Mouse (Mus musculus) hindbrain, embryonic 15.5 days (tissue): ENCODE measurements around the gene Epn3. TPM values are rescaled to one million over a fixed set of nuclear protein-coding genes. Genes with fewer than 3 reads are reported as not detected.
A peak's percentile ranks its signal among the peaks of the same experiment; 100 is the strongest.

Source experiments
- ATAC-seq: fragments of 200-750 bp; cut with Nextera tagmentation; 2 replicates; pipeline ENCODE4 v1.8.0; 2017; ENCODE audit warnings: low read depth, moderate number of reproducible peaks, moderate TSS enrichment; ENCODE audit not compliant: low FRiP score
- H3K27ac ChIP-seq: fragments of 300-500 bp; sonication (generic); replicated peaks from 2 replicates; pipeline ENCODE4 v1.5.1; 2015; ENCODE audit warnings: mild to moderate bottlenecking, inconsistent platforms
- H3K27me3 ChIP-seq: fragments of 300-500 bp; sonication (generic); 2 replicates; pipeline ENCODE4 v1.6.1; 2015; ENCODE audit warnings: control low read depth, inconsistent platforms
- H3K36me3 ChIP-seq: fragments of 300-500 bp; sonication (generic); 2 replicates; pipeline ENCODE4 v1.6.1; 2015; ENCODE audit warnings: control low read depth, inconsistent platforms
- H3K4me1 ChIP-seq: fragments of 300-500 bp; sonication (generic); replicated peaks from 2 replicates; pipeline ENCODE4 v1.6.1; 2015; ENCODE audit warnings: control low read depth, inconsistent platforms
- H3K4me2 ChIP-seq: fragments of 300-500 bp; sonication (generic); 2 replicates; pipeline ENCODE4 v1.6.1; 2015; ENCODE audit warnings: moderate library complexity, mild to moderate bottlenecking, inconsistent platforms
- H3K4me3 ChIP-seq: fragments of 300-500 bp; sonication (generic); 2 replicates; pipeline ENCODE4 v1.5.1; 2015; ENCODE audit warnings: mild to moderate bottlenecking, inconsistent platforms
- H3K9ac ChIP-seq: fragments of 300-500 bp; sonication (generic); 2 replicates; pipeline ENCODE4 v1.6.1; 2015; ENCODE audit warnings: inconsistent platforms
- H3K9me3 ChIP-seq: fragments of 300-500 bp; sonication (generic); 2 replicates; pipeline ENCODE4 v1.6.1; 2016; ENCODE audit warnings: control low read depth, inconsistent platforms
- WGBS: fragments of 180-500 bp; shearing (Covaris S2); methylation state at CpG from one replicate; pipeline ENCODE4 v1.1.7; 2015; 5-methylcytosine and 5-hydroxymethylcytosine counted together
- polyA plus RNA-seq: library from polyadenylated mRNA; unstranded; fragments of >200 nt; fragmentation: Nextera tagmentation; extraction: Ambion mirVana; gene quantifications from 2 replicates; pipeline ENCODE4 v1.2.1, GENCODE M21; 2015

Epn3 gene
- polyA plus RNA-seq, 1 experiment from 2014 or later: 2.5 TPM

DNA sequence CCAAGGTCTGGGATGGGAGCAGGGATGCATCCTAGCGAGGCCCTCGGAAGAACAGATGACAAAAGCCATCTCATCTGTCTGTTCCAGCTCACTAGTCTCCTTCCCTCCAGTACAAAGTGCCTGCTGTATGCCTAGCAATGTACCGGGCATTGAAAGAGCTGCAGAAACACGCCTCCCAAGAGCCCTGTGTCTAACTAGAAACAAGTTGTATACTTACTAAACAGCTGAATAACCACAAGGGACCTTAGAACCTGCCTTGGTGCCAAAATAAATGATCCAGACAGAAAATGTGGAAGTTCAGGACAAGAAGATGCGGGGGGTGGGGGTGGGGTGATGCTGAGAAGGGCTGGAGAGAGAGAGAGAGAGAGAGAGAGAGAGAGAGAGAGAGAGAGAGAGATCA is 54.9 kb downstream of the Epn3 start:
- 31% methylated on average over 5 of the region's 5 CpGs for WGBS
- Histone ChIP-seq H3K9me3 (no peaks in the 10 kb centered on the region), H3K27ac (peak overlapping the region; percentile 53), H3K4me3 (no peak overlapping the region), H3K36me3 (no peaks in the 10 kb centered on the region), H3K9ac (0 out of 2 replicates have a peak overlapping the region, but pooled peaks have one; percentile 0), H3K4me1 (peaks cover 64% of the 10 kb centered on the region), H3K4me2 (no peak overlapping the region), H3K27me3 (no peaks in the 10 kb centered on the region)
- ATAC-seq: no peak

DNA sequence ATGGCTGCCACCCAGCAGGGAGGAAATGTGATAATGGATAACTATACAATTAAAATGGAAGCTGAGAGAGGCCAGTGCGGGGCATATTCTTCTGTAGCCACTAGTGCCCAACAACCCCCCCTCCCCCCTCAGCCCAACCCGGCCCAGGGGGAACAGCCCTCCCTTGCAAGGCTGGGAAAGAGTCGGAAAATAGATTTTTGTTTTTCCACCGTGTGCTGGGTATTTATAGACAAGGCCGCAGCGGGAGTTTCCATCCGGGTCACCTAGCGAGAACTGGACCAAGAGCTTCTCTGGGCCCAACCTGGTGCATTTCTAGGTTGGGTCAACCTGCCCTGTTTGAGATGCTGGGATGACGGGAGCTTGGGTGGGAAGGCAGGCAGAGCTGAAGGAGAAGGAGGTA is 58.0 kb downstream of the Epn3 start:
- H3K9ac ChIP-seq: no peak overlapping the region
- H3K4me2 ChIP-seq: no peak overlapping the region
- no peaks in the 10 kb centered on the region for H3K27me3 ChIP-seq
- H3K4me3 ChIP-seq: no peak overlapping the region
- peaks cover 9% of the 10 kb centered on the region for H3K36me3 ChIP-seq
- peaks cover 54% of the 10 kb centered on the region for H3K4me1 ChIP-seq
- H3K27ac ChIP-seq: peak overlapping the region; percentile 57
- no peaks in the 10 kb centered on the region for H3K9me3 ChIP-seq
- ATAC-seq: no peak
- 48% methylated on average over 9 of the region's 9 CpGs for WGBS

DNA sequence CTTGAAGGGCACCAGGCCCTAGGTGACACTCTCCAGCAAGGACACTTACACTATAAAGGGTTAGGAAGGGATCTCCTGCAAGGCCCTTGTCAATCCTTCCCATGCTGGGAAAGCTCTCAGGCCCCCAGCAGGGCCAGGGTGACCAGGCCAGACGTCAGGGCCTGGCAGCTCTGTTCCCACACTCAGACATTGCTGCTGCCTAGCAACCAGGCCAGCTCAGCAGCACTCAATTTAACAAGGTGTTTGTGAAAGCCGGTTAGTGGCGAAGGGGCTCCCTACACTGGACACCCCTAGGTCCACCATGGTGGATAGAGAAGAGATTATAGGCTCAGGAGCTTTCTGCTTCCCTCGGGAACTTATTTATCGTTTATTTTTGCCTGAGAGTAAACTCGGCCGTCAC is 58.7 kb downstream of the Epn3 start:
- H3K4me2 ChIP-seq: no peak overlapping the region
- H3K9me3 ChIP-seq: no peaks in the 10 kb centered on the region
- 25% methylated on average over 7 of the region's 7 CpGs for WGBS
- no peak overlapping the region for H3K9ac ChIP-seq
- H3K4me3 ChIP-seq: no peak overlapping the region
- peaks cover 54% of the 10 kb centered on the region for H3K4me1 ChIP-seq
- ATAC-seq: peak; percentile 36; the same call in 1 of the 2 replicates
- peaks cover 9% of the 10 kb centered on the region for H3K36me3 ChIP-seq
- no peaks in the 10 kb centered on the region for H3K27me3 ChIP-seq
- peak overlapping the region; percentile 57 for H3K27ac ChIP-seq

GRCm38 (mm10) chr11:94440421-94440820 is 59.4 kb downstream of the Epn3 start:
- 47% methylated on average over 6 of the region's 6 CpGs for WGBS
- Histone ChIP-seq H3K27ac (peak overlapping the region; percentile 57; the same call in 1 of the 2 replicates), H3K9ac (no peak overlapping the region), H3K9me3 (no peaks in the 10 kb centered on the region), H3K4me2 (no peak overlapping the region), H3K27me3 (no peaks in the 10 kb centered on the region), H3K36me3 (peaks cover 9% of the 10 kb centered on the region), H3K4me1 (peaks cover 49% of the 10 kb centered on the region), H3K4me3 (no peak overlapping the region)
- no peak for ATAC-seq

Other genes with a start within 250 kb of the Epn3 start
- gene Gm21885, start 218.1 kb downstream of the Epn3 start, polyA plus RNA-seq: 0.66 TPM in 1 of 2 replicates, not detected in the other
- gene Luc7l3, start 178.0 kb downstream of the Epn3 start, polyA plus RNA-seq: 126 and 127 TPM in 2 replicates
- 18.3 and 21.5 TPM in 2 replicates for gene Ankrd40, start 172.0 kb downstream of the Epn3 start, polyA plus RNA-seq
- 0.53 and 1.2 TPM in 2 replicates for gene Abcc3, start 107.0 kb downstream of the Epn3 start, polyA plus RNA-seq
- gene Cacna1g, start 25.8 kb downstream of the Epn3 start, polyA plus RNA-seq: 15.0 and 18.8 TPM in 2 replicates
- 0.29 and 0.84 TPM in 2 replicates for gene Spata20, start 13.8 kb downstream of the Epn3 start, polyA plus RNA-seq
- 3.8 and 4.8 TPM in 2 replicates for gene Mycbpap, start 21.8 kb upstream of the Epn3 start, polyA plus RNA-seq
- gene Rsad1, start 49.3 kb upstream of the Epn3 start, polyA plus RNA-seq: 8.6 and 9.3 TPM in 2 replicates
- gene Chad, start 65.1 kb upstream of the Epn3 start, polyA plus RNA-seq: 0.34 and 0.54 TPM in 2 replicates
- 2.0 and 2.2 TPM in 2 replicates for gene Acsf2, start 101.9 kb upstream of the Epn3 start, polyA plus RNA-seq
- 160 and 164 TPM in 2 replicates for gene Lrrc59, start 129.8 kb upstream of the Epn3 start, polyA plus RNA-seq
- gene Mrpl27, start 153.8 kb upstream of the Epn3 start, polyA plus RNA-seq: 139 and 155 TPM in 2 replicates
- gene Eme1, start 154.0 kb upstream of the Epn3 start, polyA plus RNA-seq: 4.0 and 5.8 TPM in 2 replicates
- gene Xylt2, start 177.5 kb upstream of the Epn3 start, polyA plus RNA-seq: 13.6 and 15.1 TPM in 2 replicates
- 0.17 and 0.30 TPM in 2 replicates for gene Gm11541, start 204.5 kb upstream of the Epn3 start, polyA plus RNA-seq
- gene Cdc34b, start 241.8 kb upstream of the Epn3 start, polyA plus RNA-seq: 0.13 TPM in 1 of 2 replicates, not detected in the other